Mouse (Mus musculus): ENCODE data around the gene Gm20865.
"Not testable (repeated sequence)": the region's sequence is repeated elsewhere in the genome, so short reads cannot be mapped to it uniquely, and the experiment has no call there.

Gm20865 gene

DNA sequence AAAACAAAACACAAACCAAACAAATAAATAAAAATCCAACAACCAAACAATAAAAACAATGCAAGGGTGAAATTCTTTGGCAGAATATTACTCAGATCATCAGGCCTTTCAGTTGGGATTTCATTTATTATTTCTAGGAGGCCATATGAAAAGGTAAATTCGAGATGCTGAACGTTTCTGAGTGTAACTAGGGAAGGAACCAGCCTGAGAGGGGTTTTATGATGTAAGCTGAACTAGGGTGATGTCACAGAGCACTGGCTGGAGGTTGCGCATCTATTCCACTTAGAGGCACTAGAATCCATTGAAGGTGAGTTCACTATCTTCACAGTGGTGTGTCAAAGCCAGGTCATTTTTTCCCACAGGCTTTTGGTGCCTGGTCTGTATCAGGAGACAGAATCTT lies at the start of gene Gm20865:
TSS of gene Gm20865 (plus strand) at position 301 of the 400 bp plus-strand sequence.
- not testable (repeated sequence) for DNase-seq (ENCODE audit: inconsistent ontology term)
